Mouse (Mus musculus) cerebellum, adult 9-10 months (tissue): ENCODE data around the gene Crb1.
"Not testable (repeated sequence)": the region's sequence is repeated elsewhere in the genome, so short reads cannot be mapped to it uniquely, and the experiment has no call there.

Source experiments
- DNase-seq: peaks from one replicate; pipeline ENCODE4 v3.0.0; 2022

The Crb1 gene

GRCm38 (mm10) chr1:139328286-139328685, 48.6 kb downstream of the Crb1 start:
- no peak for DNase-seq

- DNase-seq: no peak
Measured at GRCm38 (mm10) chr1:139325378-139325777, 51.5 kb downstream of the Crb1 start.

- no peak for DNase-seq
Measured at GRCm38 (mm10) chr1:139319798-139320197, 57.1 kb downstream of the Crb1 start.

- DNase-seq: no peak
Measured at GRCm38 (mm10) chr1:139314297-139314874, 62.5 kb downstream of the Crb1 start.

- no peak for DNase-seq
Measured at GRCm38 (mm10) chr1:139308915-139309314, 68.0 kb downstream of the Crb1 start.

GRCm38 (mm10) chr1:139302519-139302918, 74.4 kb downstream of the Crb1 start:
- not testable (repeated sequence) for DNase-seq

- no peak for DNase-seq
Measured at GRCm38 (mm10) chr1:139301830-139302229, 75.1 kb downstream of the Crb1 start.

- DNase-seq: no peak
Measured at GRCm38 (mm10) chr1:139292023-139292422, 84.9 kb downstream of the Crb1 start.

GRCm38 (mm10) chr1:139291593-139291992, 85.3 kb downstream of the Crb1 start:
- no peak for DNase-seq

GRCm38 (mm10) chr1:139276619-139277320, 100.1 kb downstream of the Crb1 start:
- no peak for DNase-seq

- peak; percentile 47 for DNase-seq
Measured at GRCm38 (mm10) chr1:139267844-139268243, 109.1 kb downstream of the Crb1 start.

GRCm38 (mm10) chr1:139264245-139264644, 112.7 kb downstream of the Crb1 start:
- DNase-seq: no peak

GRCm38 (mm10) chr1:139263158-139263557, 113.7 kb downstream of the Crb1 start:
- DNase-seq: no peak

GRCm38 (mm10) chr1:139255581-139255980, 121.3 kb downstream of the Crb1 start:
- DNase-seq: no peak

GRCm38 (mm10) chr1:139252041-139252440, 124.9 kb downstream of the Crb1 start:
- no peak for DNase-seq

GRCm38 (mm10) chr1:139249159-139249558, 127.7 kb downstream of the Crb1 start:
- no peak for DNase-seq

GRCm38 (mm10) chr1:139246723-139247380, 130.0 kb downstream of the Crb1 start:
- DNase-seq: no peak

GRCm38 (mm10) chr1:139236794-139237193, 140.1 kb downstream of the Crb1 start:
- DNase-seq: no peak

- DNase-seq: no peak
Measured at GRCm38 (mm10) chr1:139234611-139235568, 142.0 kb downstream of the Crb1 start.

GRCm38 (mm10) chr1:139232636-139233035, 144.3 kb downstream of the Crb1 start:
- no peak for DNase-seq

GRCm38 (mm10) chr1:139224309-139224949, 152.5 kb downstream of the Crb1 start:
- no peak for DNase-seq

GRCm38 (mm10) chr1:139223804-139224203, 153.1 kb downstream of the Crb1 start:
- DNase-seq: no peak
